Mouse (Mus musculus): ENCODE measurements at regions not wholly inside any gene's neighbourhood (a gene's known extent, or its start where the extent isn't known, plus 50 kb on each side); places are given as distances from the start of the nearest gene placed in this dataset.

GRCm38 (mm10) chr11:26773122-26773796 lies 179.5 kb upstream of the Vrk2 start:
- Histone ChIP-seq H3K4me1 (ENCODE audit: control insufficient read depth, insufficient read depth) (0 out of 2 replicates have a peak, but pooled peaks cover 5% of the 10 kb centered on the region), H3K4me3 (ENCODE audit: low read depth, low read length) (no peak overlapping the region), H3K9ac (replicated peaks; ENCODE audit: low read depth, low read length) (no peak overlapping the region), H3K4me2 (ENCODE audit: low read depth, low read length) (no peak overlapping the region), H3K9me3 (replicated peaks; ENCODE audit: control insufficient read depth, low read length) (no peaks in the 10 kb centered on the region), H3K36me3 (replicated peaks; ENCODE audit: control insufficient read depth, insufficient read depth, low read length) (no peaks in the 10 kb centered on the region), H3K27me3 (ENCODE audit: control insufficient read depth, insufficient read depth, low read length) (no peaks in the 10 kb centered on the region), H3K27ac (ENCODE audit: low read depth) (no peak overlapping the region)
- DNase-seq (ENCODE audit: low spot score) (no peak), ATAC-seq (ENCODE audit: insufficient read depth, low read depth) (no peak)
- TF ChIP-seq EP300 (IDR thresholded peaks at IDR 0.05; ENCODE audit: low read depth) (no peak), CTCF (IDR thresholded peaks at IDR 0.05; ENCODE audit: low read depth) (no peak)
- 44% methylated on average over 3 of the region's 3 CpGs for WGBS

- no peak overlapping the region for H3K4me3 ChIP-seq (ENCODE audit: low read depth, low read length)
- no peak for DNase-seq (ENCODE audit: low spot score)
- WGBS: 70% methylated on average over 3 of the region's 3 CpGs
- H3K9me3 ChIP-seq (replicated peaks; ENCODE audit: control insufficient read depth, low read length): no peaks in the 10 kb centered on the region
- H3K27me3 ChIP-seq (ENCODE audit: control insufficient read depth, insufficient read depth, low read length): no peaks in the 10 kb centered on the region
- ATAC-seq (ENCODE audit: insufficient read depth, low read depth): no peak
- H3K27ac ChIP-seq (ENCODE audit: low read depth): no peak overlapping the region
- H3K9ac ChIP-seq (replicated peaks; ENCODE audit: low read depth, low read length): no peak overlapping the region
- H3K36me3 ChIP-seq (replicated peaks; ENCODE audit: control insufficient read depth, insufficient read depth, low read length): no peaks in the 10 kb centered on the region
- no peak overlapping the region for H3K4me2 ChIP-seq (ENCODE audit: low read depth, low read length)
- TF ChIP-seq CTCF (IDR thresholded peaks at IDR 0.05; ENCODE audit: low read depth) (no peak), EP300 (IDR thresholded peaks at IDR 0.05; ENCODE audit: low read depth) (no peak)
- no peaks in the 10 kb centered on the region for H3K4me1 ChIP-seq (ENCODE audit: control insufficient read depth, insufficient read depth)
These were observed 161.8 kb upstream of the Vrk2 start for GRCm38 (mm10) chr11:26755576-26755975.

DNA sequence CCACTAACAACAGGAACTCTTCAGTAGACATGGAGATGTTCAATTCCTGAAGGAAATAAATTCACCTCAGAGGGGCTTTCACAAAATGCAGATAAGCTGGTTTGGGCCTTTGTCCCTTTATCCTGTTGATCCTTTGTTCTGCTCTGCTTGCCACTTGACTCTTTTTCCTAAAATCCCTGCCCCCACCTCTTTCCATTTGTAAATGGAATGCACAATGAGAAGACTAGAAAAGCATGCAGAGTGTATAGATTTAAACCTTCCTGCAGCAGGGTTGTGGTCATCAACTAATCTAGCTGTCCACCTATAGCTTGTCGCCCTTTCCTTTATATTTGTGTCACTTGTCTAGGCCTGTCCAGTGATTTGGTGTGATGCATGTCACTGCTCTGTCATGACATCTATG lies 159.8 kb upstream of the Vrk2 start:
- ATAC-seq (ENCODE audit: insufficient read depth, low read depth) (no peak), DNase-seq (ENCODE audit: low spot score) (no peak)
- Histone ChIP-seq H3K9me3 (replicated peaks; ENCODE audit: control insufficient read depth, low read length) (no peaks in the 10 kb centered on the region), H3K27me3 (ENCODE audit: control insufficient read depth, insufficient read depth, low read length) (no peaks in the 10 kb centered on the region), H3K4me3 (ENCODE audit: low read depth, low read length) (no peak overlapping the region), H3K36me3 (replicated peaks; ENCODE audit: control insufficient read depth, insufficient read depth, low read length) (no peaks in the 10 kb centered on the region), H3K9ac (replicated peaks; ENCODE audit: low read depth, low read length) (no peak overlapping the region), H3K4me2 (ENCODE audit: low read depth, low read length) (no peak overlapping the region), H3K4me1 (ENCODE audit: control insufficient read depth, insufficient read depth) (no peaks in the 10 kb centered on the region), H3K27ac (ENCODE audit: low read depth) (no peak overlapping the region)
- 70% methylated on average over 1 of the region's 1 CpGs for WGBS
- TF ChIP-seq CTCF (IDR thresholded peaks at IDR 0.05; ENCODE audit: low read depth) (no peak), EP300 (IDR thresholded peaks at IDR 0.05; ENCODE audit: low read depth) (no peak)

- Histone ChIP-seq H3K36me3 (replicated peaks; ENCODE audit: control insufficient read depth, insufficient read depth, low read length) (no peaks in the 10 kb centered on the region), H3K9ac (replicated peaks; ENCODE audit: low read depth, low read length) (no peak overlapping the region), H3K27ac (ENCODE audit: low read depth) (no peak overlapping the region), H3K4me2 (ENCODE audit: low read depth, low read length) (no peak overlapping the region), H3K4me1 (ENCODE audit: control insufficient read depth, insufficient read depth) (no peaks in the 10 kb centered on the region), H3K9me3 (replicated peaks; ENCODE audit: control insufficient read depth, low read length) (no peaks in the 10 kb centered on the region), H3K27me3 (ENCODE audit: control insufficient read depth, insufficient read depth, low read length) (no peaks in the 10 kb centered on the region), H3K4me3 (ENCODE audit: low read depth, low read length) (no peak overlapping the region)
- DNase-seq (ENCODE audit: low spot score) (no peak), ATAC-seq (ENCODE audit: insufficient read depth, low read depth) (no peak)
- 78% methylated on average over 1 of the region's 1 CpGs for WGBS
- TF ChIP-seq CTCF (IDR thresholded peaks at IDR 0.05; ENCODE audit: low read depth) (no peak), EP300 (IDR thresholded peaks at IDR 0.05; ENCODE audit: low read depth) (no peak)
These were observed 148.4 kb upstream of the Vrk2 start for GRCm38 (mm10) chr11:26742235-26742634.

DNA sequence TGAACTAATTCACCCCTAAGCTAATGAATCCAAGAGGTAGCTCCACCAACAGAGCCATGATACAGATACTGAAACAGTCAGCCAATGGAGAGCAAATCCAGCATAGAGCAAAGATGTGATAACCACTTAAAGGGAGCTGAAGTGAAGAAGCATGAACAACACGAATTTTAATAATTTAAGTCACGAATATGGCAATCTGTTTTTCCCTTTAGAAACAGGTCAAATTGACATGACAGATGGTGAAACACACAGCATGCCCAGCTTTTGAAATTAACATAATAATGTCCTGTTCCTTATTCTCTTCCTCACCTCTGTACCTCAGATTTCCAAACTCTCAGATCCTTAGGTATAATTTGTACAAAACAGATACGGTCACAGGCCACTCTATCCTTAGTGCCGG lies 145.9 kb upstream of the Vrk2 start:
- no peak overlapping the region for H3K4me3 ChIP-seq (ENCODE audit: low read depth, low read length)
- H3K4me1 ChIP-seq (ENCODE audit: control insufficient read depth, insufficient read depth): no peaks in the 10 kb centered on the region
- no peak overlapping the region for H3K4me2 ChIP-seq (ENCODE audit: low read depth, low read length)
- H3K27me3 ChIP-seq (ENCODE audit: control insufficient read depth, insufficient read depth, low read length): no peaks in the 10 kb centered on the region
- no peak for ATAC-seq (ENCODE audit: insufficient read depth, low read depth)
- TF ChIP-seq EP300 (IDR thresholded peaks at IDR 0.05; ENCODE audit: low read depth) (no peak), CTCF (IDR thresholded peaks at IDR 0.05; ENCODE audit: low read depth) (no peak)
- WGBS: 69% methylated on average over 4 of the region's 4 CpGs
- H3K9ac ChIP-seq (replicated peaks; ENCODE audit: low read depth, low read length): no peak overlapping the region
- no peaks in the 10 kb centered on the region for H3K36me3 ChIP-seq (replicated peaks; ENCODE audit: control insufficient read depth, insufficient read depth, low read length)
- H3K9me3 ChIP-seq (replicated peaks; ENCODE audit: control insufficient read depth, low read length): no peaks in the 10 kb centered on the region
- no peak overlapping the region for H3K27ac ChIP-seq (ENCODE audit: low read depth)
- DNase-seq (ENCODE audit: low spot score): no peak

DNA sequence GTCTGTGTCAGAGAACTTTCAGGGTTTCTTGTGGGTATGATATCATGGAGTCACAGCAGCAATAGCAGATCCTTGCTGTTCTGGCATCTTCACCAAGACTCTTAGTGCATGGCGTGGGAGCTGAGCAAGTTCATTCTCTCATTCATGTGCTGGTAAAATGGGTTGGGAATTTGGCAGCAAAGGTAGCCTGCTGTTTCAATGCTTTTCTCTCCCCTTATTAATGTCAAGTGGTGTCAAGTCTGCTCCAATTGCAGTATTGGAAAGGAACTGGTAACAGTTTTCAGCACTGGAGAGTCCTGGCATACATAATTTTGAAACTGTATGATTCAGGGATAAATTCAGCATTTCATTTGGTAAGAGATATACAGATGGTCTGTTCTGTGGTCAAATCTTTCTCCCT lies 133.2 kb upstream of the Vrk2 start:
- ATAC-seq (ENCODE audit: insufficient read depth, low read depth) (no peak), DNase-seq (ENCODE audit: low spot score) (no peak)
- H3K36me3 ChIP-seq (replicated peaks; ENCODE audit: control insufficient read depth, insufficient read depth, low read length): no peaks in the 10 kb centered on the region
- H3K4me2 ChIP-seq (ENCODE audit: low read depth, low read length): no peak overlapping the region
- no peak overlapping the region for H3K27ac ChIP-seq (ENCODE audit: low read depth)
- TF ChIP-seq CTCF (IDR thresholded peaks at IDR 0.05; ENCODE audit: low read depth) (no peak), EP300 (IDR thresholded peaks at IDR 0.05; ENCODE audit: low read depth) (no peak)
- H3K9me3 ChIP-seq (replicated peaks; ENCODE audit: control insufficient read depth, low read length): no peaks in the 10 kb centered on the region
- no peak overlapping the region for H3K4me3 ChIP-seq (ENCODE audit: low read depth, low read length)
- H3K27me3 ChIP-seq (ENCODE audit: control insufficient read depth, insufficient read depth, low read length): no peaks in the 10 kb centered on the region
- no peaks in the 10 kb centered on the region for H3K4me1 ChIP-seq (ENCODE audit: control insufficient read depth, insufficient read depth)
- 69% methylated on average over 1 of the region's 1 CpGs for WGBS
- H3K9ac ChIP-seq (replicated peaks; ENCODE audit: low read depth, low read length): no peak overlapping the region
